Mouse (Mus musculus): ENCODE results near the gene Ap5m1. TPM values are rescaled to one million over a fixed set of nuclear protein-coding genes. Genes with fewer than 3 reads are reported as not detected.

Ap5m1 gene
- total RNA-seq, 4 experiments from 2014 or later, result 18.0 to 25.2 (median 22.2) TPM

GRCm38 (mm10) chr14:49127162-49127779 lies 61.4 kb downstream of the Ap5m1 start:
- peak in 1 of 2 experiments; percentile 10 for DNase-seq (ENCODE audit: low spot score in 2 of 2)

DNA sequence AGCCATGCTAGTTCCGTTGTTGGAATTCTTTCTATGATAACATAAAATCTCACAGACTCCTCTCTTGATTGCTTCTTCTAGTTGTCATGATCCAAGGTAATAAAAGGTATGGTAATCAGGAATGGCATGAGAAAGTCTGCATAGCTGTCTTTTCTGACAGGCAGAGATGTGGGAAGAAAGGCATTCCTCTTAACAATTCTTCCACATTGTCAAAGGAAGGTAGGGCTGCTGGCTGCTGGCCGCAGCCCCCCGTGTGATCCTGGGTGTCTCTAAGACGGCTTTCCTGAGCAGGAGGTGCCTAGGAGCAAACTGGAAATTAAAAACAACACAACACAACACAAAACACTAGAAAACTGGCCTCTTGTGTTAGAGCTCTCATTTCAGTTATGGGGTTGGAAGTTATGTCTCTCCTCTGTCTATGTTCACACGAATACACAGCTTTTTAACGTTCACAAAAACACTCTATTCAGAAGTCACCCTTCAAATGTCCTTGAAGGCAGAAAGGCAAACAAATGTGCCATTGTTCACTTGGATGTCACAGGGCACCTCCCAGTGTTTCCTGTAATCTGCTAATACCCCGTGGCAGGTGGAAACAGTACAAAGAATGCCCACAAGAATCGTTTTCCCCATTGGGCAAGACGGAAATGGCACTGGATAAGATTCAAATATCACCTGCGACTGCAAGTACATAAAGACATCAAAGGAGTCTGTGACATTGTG lies 62.8 kb downstream of the Ap5m1 start:
- DNase-seq (ENCODE audit: low spot score in 2 of 2), result no peak

DNA sequence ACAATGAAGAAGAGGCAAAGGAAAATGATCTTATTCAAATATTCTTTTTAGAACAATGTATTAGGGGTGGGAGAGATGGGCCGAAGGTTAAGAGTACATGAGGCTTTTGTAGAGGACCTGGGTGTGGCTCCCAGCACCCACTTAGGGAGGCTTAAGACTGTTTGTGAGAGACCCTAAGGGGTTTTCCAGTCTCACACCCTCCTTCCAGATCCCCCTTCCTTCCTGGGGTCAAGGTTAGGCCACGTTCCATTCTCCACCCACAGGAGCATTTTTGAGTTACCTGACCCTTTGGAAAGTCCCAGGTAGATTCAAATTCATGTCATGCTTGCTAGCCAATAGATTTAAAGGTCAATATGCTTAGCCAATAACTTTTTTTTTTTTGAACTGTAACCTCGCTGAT lies 66.5 kb downstream of the Ap5m1 start:
- DNase-seq (ENCODE audit: low spot score in 2 of 2), result no peak

GRCm38 (mm10) chr14:49138171-49138570 lies 72.3 kb downstream of the Ap5m1 start:
- DNase-seq (ENCODE audit: low spot score in 2 of 2), result no peak

DNA sequence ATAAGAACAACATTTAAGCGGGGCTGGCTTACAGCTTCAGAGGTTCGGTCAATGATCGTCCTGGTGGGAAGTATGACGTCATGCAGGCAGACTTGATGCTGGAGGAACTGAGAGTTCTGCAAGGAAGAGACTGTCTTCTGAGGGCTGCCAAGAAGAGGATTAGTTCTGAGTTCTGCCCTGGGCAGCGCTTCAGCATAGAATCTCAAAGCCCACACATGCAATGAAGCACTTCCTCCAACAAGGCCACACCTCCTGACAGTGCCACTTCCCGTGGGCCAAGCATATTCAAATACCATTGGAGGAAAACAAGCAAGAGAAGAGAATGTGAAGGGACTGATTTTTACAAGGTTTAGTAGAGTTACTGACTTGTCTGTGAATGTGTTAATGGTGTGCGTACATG lies 74.9 kb downstream of the Ap5m1 start:
- no peak for DNase-seq (ENCODE audit: low spot score in 2 of 2)

Other genes starting within 250 kb of the Ap5m1 start
- gene Exoc5, start 556 bp downstream of the Ap5m1 start, total RNA-seq (2022), result 10 to 100 TPM; 48.9 to 58.4 (median 54.3) TPM
- gene Naa30, start 106.1 kb downstream of the Ap5m1 start, total RNA-seq (2022), result 10 to 100 TPM; 33.6 to 38.5 (median 35.7) TPM
- not detected for gene ccdc198, start 179.4 kb downstream of the Ap5m1 start, total RNA-seq (2022)